Mouse (Mus musculus): ENCODE results near the gene Adra1b. TPM values are rescaled to one million over a fixed set of nuclear protein-coding genes. Genes with fewer than 3 reads are reported as not detected.

Adra1b gene
- total RNA-seq, 2 experiments from 2014 or later: 0.18 to 0.28 TPM

DNA sequence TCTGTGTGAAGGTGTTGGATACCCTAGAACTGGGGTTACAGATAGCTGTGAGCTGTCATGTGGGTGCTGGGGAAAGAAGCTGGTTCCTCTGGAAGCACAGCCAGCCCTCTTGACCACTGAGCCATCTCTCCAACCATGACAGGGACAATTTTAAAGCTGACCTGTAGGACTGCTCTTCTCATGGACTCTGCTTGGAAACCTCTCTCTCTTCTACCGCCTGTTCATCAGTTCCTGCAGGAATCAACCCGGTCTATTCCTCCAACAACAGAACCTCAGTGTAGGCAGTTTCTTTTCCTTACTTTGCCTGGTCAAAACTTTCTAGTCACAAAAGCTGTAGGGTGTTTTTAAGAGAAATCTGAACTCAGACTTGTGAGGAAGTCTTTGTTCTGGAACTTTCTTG lies 1.3 kb downstream of the Adra1b start:
- DNase-seq (ENCODE audit: low spot score): no peak

- no peak for DNase-seq (ENCODE audit: low spot score)
Observed at GRCm38 (mm10) chr11:43895323-43895722, 5.7 kb downstream of the Adra1b start.

DNA sequence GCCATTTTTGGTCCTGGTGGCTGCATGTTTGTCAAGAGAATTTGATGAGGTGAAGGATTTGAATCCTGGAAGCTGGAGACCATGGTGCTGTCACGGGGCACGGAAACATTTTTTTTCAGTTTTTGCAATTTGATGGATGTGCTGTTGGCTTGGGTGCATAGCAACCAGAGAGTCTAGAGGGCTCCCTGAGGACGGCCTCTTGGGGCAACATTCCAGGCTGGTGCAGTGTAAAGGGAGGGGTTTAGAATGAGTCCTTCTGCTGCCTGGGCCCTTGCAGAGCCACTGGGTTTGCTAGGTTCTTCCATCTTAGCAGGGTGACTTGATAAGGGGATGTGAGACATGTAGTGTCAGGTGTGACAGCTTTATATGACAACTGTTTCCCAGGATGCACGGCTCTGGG lies 8.5 kb downstream of the Adra1b start:
- DNase-seq (ENCODE audit: low spot score): no peak

- DNase-seq (ENCODE audit: low spot score): no peak
Observed at GRCm38 (mm10) chr11:43891457-43891856, 9.6 kb downstream of the Adra1b start.

DNA sequence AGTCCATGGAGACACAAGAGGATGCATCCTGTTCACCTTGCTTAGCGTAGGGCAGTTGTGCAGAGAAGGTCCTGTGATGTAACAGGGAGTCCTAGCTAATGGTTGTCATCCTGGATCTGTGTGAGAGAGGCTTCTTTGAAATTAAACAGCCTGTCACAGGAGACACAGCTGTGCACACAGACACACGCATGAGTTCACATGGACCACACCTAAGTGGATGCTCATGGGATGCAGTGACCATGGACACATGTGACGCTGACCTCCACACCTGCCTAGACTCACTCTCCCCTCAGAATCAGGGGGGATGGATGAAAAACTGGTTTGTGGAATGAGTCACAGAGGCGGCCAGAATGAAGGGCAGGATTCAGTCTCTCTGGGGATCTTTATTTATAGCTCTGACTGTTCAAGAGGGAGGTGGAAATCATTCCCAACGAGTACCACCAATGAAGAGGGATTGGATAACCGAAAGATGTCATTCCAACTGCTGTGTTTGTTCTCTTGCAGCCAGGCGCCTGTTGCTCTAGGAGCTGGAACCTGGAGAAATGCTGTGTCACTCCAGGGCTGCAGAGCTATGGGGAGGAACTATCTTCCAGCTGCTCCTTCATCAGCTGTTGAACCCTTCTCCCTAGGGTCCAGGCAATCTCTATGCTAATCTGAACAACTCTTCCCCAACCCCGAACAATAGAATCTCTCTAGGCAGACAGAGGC lies 11.6 kb downstream of the Adra1b start:
- no peak for DNase-seq (ENCODE audit: low spot score)

DNA sequence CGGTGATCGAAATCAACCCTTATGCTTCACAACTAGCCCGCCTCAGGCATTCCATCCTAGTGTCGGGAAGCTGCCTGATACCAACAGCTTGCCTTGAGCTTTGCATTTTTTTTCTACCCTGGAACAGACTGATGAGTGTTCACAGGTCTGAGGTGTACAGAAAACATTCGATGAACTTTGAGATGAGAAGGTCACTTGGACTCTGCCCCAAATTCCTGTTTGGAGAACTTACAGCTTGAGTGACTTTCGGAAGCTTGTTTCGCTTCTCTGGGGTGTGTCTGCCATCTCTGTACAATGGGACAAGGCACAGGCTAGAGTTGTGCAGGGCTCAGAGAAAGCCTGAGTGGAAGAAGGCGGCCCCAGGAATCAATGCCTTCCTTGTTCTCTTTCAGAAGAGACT lies 12.3 kb downstream of the Adra1b start:
- no peak for DNase-seq (ENCODE audit: low spot score)

DNA sequence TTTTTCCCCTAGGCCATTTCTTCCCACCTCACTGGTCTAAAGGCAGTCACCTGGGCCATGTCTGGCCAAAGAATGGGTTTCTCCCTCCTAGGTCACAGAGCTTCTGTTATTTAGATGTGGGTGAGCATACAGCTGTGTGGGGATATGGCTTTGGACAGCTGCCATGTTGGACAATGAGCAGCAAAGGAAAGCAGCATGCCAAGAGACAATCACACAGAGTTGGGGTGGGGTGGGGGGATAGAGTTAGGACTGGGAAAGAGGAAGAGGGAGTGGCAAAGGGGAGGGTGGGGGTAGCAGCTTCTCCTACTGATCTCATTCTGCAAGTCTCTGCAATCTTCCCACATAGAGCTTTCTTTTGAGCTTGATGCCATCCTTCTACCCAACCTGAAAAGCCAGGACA lies 13.4 kb downstream of the Adra1b start:
- DNase-seq (ENCODE audit: low spot score): no peak

DNA sequence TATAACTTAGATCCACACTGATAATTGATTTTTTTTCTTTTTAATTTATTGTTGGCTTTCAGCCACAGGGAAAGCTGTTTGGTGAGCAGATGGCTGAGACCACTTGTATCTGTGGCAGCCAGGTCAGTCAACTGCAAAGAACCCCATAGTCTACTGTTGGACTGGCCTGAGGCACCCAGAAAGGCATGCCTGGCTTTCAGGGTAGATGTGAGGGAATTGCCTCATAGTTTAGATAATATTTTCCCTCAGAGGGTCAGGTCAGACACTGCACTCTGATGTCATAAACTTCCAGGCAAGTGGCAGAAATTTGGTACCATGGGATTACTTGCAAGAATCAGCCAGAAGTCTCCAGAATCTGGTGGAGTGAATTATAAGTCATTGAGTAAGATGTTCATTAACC lies 16.5 kb downstream of the Adra1b start:
- peak; percentile 6 for DNase-seq (ENCODE audit: low spot score)

DNA sequence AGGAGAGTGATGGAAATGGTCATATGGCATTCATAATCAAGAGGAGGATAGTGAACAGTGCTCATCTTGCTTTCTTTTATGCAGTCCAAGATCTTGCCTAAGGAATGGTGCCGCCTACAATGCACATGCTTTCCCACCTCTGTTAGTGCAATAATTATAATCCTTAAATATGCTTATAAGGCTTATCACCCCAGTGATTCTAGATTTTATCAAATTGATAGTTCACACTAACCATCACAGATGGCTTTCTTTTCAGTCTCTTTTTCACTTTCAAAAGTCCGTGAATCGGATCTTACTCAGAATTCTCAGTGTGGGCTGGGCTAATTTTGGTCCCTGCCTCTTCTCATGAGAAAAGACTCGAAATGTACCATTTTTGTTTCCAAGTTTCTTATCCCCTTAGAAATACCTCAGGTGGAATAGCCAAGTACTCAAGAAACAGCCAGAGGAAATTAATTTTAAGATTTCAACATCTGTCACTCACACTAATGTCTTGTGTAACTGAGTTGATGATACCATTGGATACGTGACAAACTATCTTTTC lies 17.3 kb downstream of the Adra1b start:
- no peak for DNase-seq (ENCODE audit: low spot score)

GRCm38 (mm10) chr11:43877211-43877610 lies 23.8 kb downstream of the Adra1b start:
- DNase-seq (ENCODE audit: low spot score): no peak

GRCm38 (mm10) chr11:43867721-43868281 lies 33.2 kb downstream of the Adra1b start:
- DNase-seq (ENCODE audit: low spot score): no peak

- DNase-seq (ENCODE audit: low spot score): no peak
Observed at GRCm38 (mm10) chr11:43865298-43866165, 35.5 kb downstream of the Adra1b start.

DNA sequence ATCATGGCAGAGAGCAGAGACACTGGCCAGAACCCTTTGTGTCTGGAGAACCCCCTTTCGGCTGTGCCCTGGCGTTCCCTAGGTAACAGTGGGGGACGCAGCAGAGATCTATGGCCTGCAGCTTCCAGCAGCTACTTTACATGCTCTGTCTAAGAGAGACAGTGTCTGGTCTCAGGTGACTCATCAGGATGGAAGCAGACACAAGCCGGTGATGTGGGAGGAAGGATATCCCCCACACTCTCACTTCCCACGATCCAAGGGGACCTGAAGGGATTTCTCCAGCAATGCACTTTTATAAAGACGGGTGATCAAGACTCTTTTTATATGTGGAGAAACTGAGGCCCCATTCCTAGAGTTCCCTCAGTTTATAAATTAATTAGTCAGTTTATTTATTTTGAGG lies 48.0 kb downstream of the Adra1b start:
- no peak for DNase-seq (ENCODE audit: low spot score)

GRCm38 (mm10) chr11:43848056-43848455 lies 53.0 kb downstream of the Adra1b start:
- DNase-seq (ENCODE audit: low spot score): no peak

GRCm38 (mm10) chr11:43841596-43841995 lies 59.4 kb downstream of the Adra1b start:
- DNase-seq (ENCODE audit: low spot score): no peak

- DNase-seq (ENCODE audit: low spot score): no peak
Observed at GRCm38 (mm10) chr11:43840491-43840890, 60.5 kb downstream of the Adra1b start.

DNA sequence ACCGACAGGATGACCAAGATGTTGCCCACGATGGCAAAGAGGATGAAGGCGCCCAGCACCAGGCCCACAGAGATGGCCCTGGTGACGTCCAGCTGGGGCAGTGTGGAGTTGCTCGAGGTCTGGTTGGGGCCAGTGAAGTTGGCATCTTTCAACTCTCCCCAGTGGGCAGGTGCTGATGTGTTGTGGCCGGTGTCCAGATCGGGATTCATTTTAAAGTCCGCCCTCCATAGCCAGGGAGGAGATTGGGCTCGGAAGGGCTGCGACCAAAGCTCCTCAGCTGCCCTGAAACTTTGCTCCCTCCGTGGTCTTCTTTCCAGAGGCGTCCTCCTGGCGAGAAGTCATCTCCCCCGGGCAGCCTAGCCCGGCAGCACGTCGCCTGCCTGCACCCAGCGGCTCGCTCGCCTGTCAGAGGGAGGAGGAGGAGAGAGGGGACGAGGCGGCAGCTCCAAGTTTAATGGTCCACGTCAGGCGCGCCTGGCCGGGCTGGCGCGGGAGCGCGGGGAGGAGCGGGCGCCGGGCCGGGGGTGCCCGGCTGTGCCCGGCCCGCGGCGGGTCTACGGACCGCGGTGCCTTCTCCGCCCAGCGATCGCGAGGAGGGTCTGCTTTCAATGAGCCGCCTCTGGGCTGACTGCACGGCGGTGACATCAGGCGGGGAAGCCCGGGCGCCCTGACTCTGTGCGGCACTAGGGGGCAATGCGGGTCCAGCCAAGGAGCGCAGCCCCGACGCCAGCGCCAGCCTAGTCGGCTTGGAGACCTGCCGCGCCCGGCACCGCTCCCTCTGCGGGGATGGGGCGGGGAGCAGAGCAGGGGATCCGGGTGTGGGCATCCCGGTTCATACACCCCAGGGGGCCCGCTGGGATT lies 64.9 kb downstream of the Adra1b start:
- peak; percentile 55 for DNase-seq (ENCODE audit: low spot score)

- DNase-seq (ENCODE audit: low spot score): no peak
Observed at GRCm38 (mm10) chr11:43835456-43835855, 65.6 kb downstream of the Adra1b start.

DNA sequence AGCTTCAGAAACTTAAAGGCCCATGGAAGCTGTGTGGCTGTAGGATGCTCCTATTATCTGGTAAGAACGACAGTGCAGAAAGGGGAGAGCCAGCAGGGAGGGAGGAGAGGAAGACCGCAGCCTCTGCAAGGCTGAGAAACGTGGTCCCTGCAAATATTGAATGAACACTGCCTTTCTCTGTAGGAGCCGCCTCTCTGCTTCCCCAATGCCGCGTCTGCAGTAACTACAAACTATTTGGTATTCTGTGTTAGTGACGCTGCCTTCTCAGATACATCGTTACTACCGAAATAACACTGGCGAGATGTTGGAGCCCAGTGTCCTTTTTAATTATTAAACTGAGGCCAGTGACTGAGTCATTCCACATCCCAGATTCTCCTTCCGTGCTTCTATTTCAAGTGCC lies 66.5 kb downstream of the Adra1b start:
- DNase-seq (ENCODE audit: low spot score): no peak

GRCm38 (mm10) chr11:43831530-43831929 lies 69.5 kb downstream of the Adra1b start:
- no peak for DNase-seq (ENCODE audit: low spot score)

GRCm38 (mm10) chr11:43826769-43827168 lies 74.2 kb downstream of the Adra1b start:
- DNase-seq (ENCODE audit: low spot score): no peak
